Mouse (Mus musculus) lung, embryonic 16.5 days (tissue): Measurements from ENCODE around the gene Mvp. TPM values are rescaled to one million over a fixed set of nuclear protein-coding genes. Genes with fewer than 3 reads are reported as not detected.

Source experiments
- ATAC-seq: fragments of 200-750 bp; cut with Nextera tagmentation; 2 replicates; pipeline ENCODE4 v1.8.0; 2017; ENCODE audit warnings: low read depth, mild to moderate bottlenecking, moderate library complexity
- H3K27ac ChIP-seq: fragments of 300-500 bp; sonication (generic); 2 replicates; pipeline ENCODE4 v1.5.1; 2014; ENCODE audit warnings: mild to moderate bottlenecking, control low read depth, low read length
- H3K27me3 ChIP-seq: fragments of 300-500 bp; sonication (generic); 2 replicates; pipeline ENCODE4 v1.6.1; 2014; ENCODE audit warnings: low read depth, low read length, mixed read lengths; ENCODE audit not compliant: control insufficient read depth, insufficient read depth
- H3K36me3 ChIP-seq: fragments of 300-500 bp; sonication (generic); 2 replicates; pipeline ENCODE4 v1.6.1; 2014; ENCODE audit warnings: low read length; ENCODE audit not compliant: control insufficient read depth, insufficient read depth
- H3K4me1 ChIP-seq: fragments of 300-500 bp; sonication (generic); replicated peaks from 2 replicates; pipeline ENCODE4 v1.6.1; 2014; ENCODE audit warnings: low read length, mixed read lengths; ENCODE audit not compliant: control insufficient read depth, insufficient read depth
- H3K4me2 ChIP-seq: fragments of 300-500 bp; sonication (generic); 2 replicates; pipeline ENCODE4 v1.6.1; 2014; ENCODE audit warnings: low read depth, low read length, control low read depth
- H3K4me3 ChIP-seq: fragments of 300-500 bp; sonication (generic); 2 replicates; pipeline ENCODE4 v1.5.1; 2014; ENCODE audit warnings: mild to moderate bottlenecking, low read length, control low read depth
- H3K9ac ChIP-seq: fragments of 300-500 bp; sonication (generic); 2 replicates; pipeline ENCODE4 v1.6.1; 2014; ENCODE audit warnings: low read length, control low read depth
- H3K9me3 ChIP-seq: fragments of 300-500 bp; sonication (generic); 2 replicates; pipeline ENCODE4 v1.6.1; 2016; ENCODE audit warnings: low read length; ENCODE audit not compliant: control insufficient read depth
- WGBS: fragments of 180-500 bp; shearing (Covaris S2); extraction: QIAGEN DNeasy Blood & Tissue Kit; methylation state at CpG from one replicate; pipeline ENCODE4 v1.1.7; 2014; 5-methylcytosine and 5-hydroxymethylcytosine counted together
- polyA plus RNA-seq: library from polyadenylated mRNA; unstranded; fragments of >200 nt; fragmentation: Nextera tagmentation; extraction: Ambion mirVana; gene quantifications from 2 replicates; pipeline ENCODE4 v1.2.1, GENCODE M21; 2015

Gene Mvp
- polyA plus RNA-seq, 1 experiment from 2014 or later: 14.9 TPM

GRCm38 (mm10) chr7:127016481-127016485 is 1.9 kb upstream of the Mvp start, which contains the start of gene Pagr1b:
TSS of gene Pagr1b (minus strand) at chr7:127016484.
- Histone ChIP-seq H3K36me3 (peaks cover 5% of the 10 kb centered on the region; the same call in 1 of the 2 replicates), H3K27me3 (no peaks in the 10 kb centered on the region), H3K4me2 (peak within 1 kb of the TSS; percentile 80), H3K9ac (peak within 1 kb of the TSS; percentile 77), H3K4me1 (peaks cover 55% of the 10 kb centered on the region), H3K4me3 (peak within 1 kb of the TSS; percentile 59), H3K27ac (peak within 1 kb of the TSS; percentile 98), H3K9me3 (no peaks in the 10 kb centered on the region)
- ATAC-seq: no peak

GRCm38 (mm10) chr7:127016081-127016480 is 1.7 kb upstream of the Mvp start:
- H3K27me3 ChIP-seq: no peaks in the 10 kb centered on the region
- H3K4me2 ChIP-seq: peak overlapping the region; percentile 80
- peaks cover 53% of the 10 kb centered on the region for H3K4me1 ChIP-seq
- peak overlapping the region; percentile 98 for H3K27ac ChIP-seq
- WGBS: under 1% methylated on average over 10 of the region's 10 CpGs
- H3K4me3 ChIP-seq: peak overlapping the region; percentile 59
- peak overlapping the region; percentile 77 for H3K9ac ChIP-seq
- H3K36me3 ChIP-seq: peaks cover 5% of the 10 kb centered on the region; the same call in 1 of the 2 replicates
- H3K9me3 ChIP-seq: no peaks in the 10 kb centered on the region
- ATAC-seq: peak; percentile 15; the same call in 1 of the 2 replicates

DNA sequence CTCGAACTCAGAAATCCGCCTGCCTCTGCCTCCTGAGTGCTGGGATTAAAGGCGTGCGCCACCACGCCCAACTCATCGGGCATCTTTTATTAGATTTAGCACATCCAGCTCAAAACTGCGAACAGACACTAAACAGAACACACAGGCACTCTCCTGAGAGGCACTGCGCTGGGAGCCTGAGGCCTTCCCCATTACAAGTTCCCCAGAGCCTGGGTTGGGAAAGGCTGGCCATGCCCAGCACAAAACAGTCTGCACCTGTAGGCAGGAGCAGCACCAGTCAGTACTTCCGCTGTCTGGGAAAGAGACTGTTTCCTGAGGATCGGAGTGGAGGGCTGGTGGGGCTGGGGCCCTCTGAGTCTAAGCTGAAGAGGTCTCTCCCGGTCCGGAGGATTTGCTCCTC is 572 bp upstream of the Mvp start:
- Histone ChIP-seq H3K9ac (no peak overlapping the region), H3K4me1 (peaks cover 45% of the 10 kb centered on the region), H3K4me2 (peak overlapping the region; percentile 72), H3K27me3 (no peaks in the 10 kb centered on the region), H3K27ac (no peak overlapping the region), H3K4me3 (no peak overlapping the region), H3K9me3 (no peaks in the 10 kb centered on the region), H3K36me3 (peaks cover 5% of the 10 kb centered on the region; the same call in 1 of the 2 replicates)
- 91% methylated on average over 12 of the region's 12 CpGs for WGBS
- ATAC-seq: no peak

DNA sequence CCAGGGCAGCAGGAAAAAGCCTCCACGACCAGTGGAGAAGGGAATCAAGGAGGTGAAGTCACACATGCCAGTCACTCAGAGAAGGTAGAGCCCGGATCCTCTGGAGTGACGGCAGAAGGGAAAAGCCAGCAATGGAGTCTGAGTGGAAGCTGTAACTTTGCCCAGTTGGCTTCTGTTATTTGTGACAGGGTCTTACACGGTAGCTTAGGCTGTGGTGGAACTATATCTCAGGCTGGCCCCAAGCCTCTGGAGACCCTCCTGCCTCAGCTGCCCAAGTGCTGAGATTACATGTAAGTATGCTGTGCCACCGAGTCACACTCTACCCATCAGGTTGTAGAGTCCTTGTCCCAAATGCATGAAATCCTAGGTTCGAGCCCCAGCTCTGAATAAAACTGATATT is 1.0 kb downstream of the Mvp start:
- Histone ChIP-seq H3K9me3 (no peaks in the 10 kb centered on the region), H3K4me3 (no peak overlapping the region), H3K9ac (no peak overlapping the region), H3K27me3 (no peaks in the 10 kb centered on the region), H3K4me2 (no peak overlapping the region), H3K4me1 (peaks cover 39% of the 10 kb centered on the region), H3K36me3 (peaks cover 5% of the 10 kb centered on the region; the same call in 1 of the 2 replicates), H3K27ac (no peak overlapping the region)
- WGBS: 92% methylated on average over 6 of the region's 6 CpGs
- no peak for ATAC-seq

DNA sequence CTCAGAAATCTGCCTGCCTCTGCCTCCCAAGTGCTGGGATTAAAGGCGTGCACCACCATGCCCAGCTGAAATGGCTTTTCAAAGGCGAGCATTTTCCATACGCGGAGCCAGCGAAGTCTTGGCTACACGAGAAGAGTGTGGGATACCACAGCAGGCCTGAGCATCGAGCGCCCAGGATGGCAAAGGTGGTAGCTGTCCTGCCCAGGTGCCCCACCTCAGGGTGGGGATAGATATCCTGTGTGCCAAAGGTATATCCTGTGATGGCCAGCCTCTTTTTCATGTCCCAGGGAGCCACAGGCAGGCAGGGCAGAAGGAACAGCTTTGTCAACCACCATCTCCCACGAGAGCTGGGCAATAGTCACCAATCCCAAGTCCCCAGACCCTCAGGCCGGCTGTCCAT is 1.6 kb downstream of the Mvp start:
- Histone ChIP-seq H3K27me3 (no peaks in the 10 kb centered on the region), H3K4me1 (peaks cover 35% of the 10 kb centered on the region), H3K9ac (no peak overlapping the region), H3K4me3 (no peak overlapping the region), H3K4me2 (no peak overlapping the region), H3K9me3 (no peaks in the 10 kb centered on the region), H3K36me3 (peaks cover 5% of the 10 kb centered on the region; the same call in 1 of the 2 replicates), H3K27ac (no peak overlapping the region)
- ATAC-seq: no peak
- 93% methylated on average over 10 of the region's 10 CpGs for WGBS

- Histone ChIP-seq H3K4me3 (no peak overlapping the region), H3K27ac (no peak overlapping the region), H3K36me3 (peaks cover 5% of the 10 kb centered on the region; the same call in 1 of the 2 replicates), H3K9me3 (no peaks in the 10 kb centered on the region), H3K9ac (no peak overlapping the region), H3K4me1 (peaks cover 32% of the 10 kb centered on the region), H3K27me3 (no peaks in the 10 kb centered on the region), H3K4me2 (no peak overlapping the region)
- WGBS: 79% methylated on average over 6 of the region's 6 CpGs
- no peak for ATAC-seq
Measured at GRCm38 (mm10) chr7:127012374-127012773, 2.0 kb downstream of the Mvp start.

GRCm38 (mm10) chr7:127011717-127012116 is 2.7 kb downstream of the Mvp start:
- no peaks in the 10 kb centered on the region for H3K27me3 ChIP-seq
- WGBS: 68% methylated on average over 2 of the region's 2 CpGs
- no peak overlapping the region for H3K27ac ChIP-seq
- peaks cover 5% of the 10 kb centered on the region; the same call in 1 of the 2 replicates for H3K36me3 ChIP-seq
- no peak for ATAC-seq
- H3K4me1 ChIP-seq: peaks cover 32% of the 10 kb centered on the region
- H3K4me2 ChIP-seq: no peak overlapping the region
- no peaks in the 10 kb centered on the region for H3K9me3 ChIP-seq
- H3K9ac ChIP-seq: no peak overlapping the region
- H3K4me3 ChIP-seq: no peak overlapping the region

- no peak overlapping the region for H3K27ac ChIP-seq
- H3K9ac ChIP-seq: no peak overlapping the region
- H3K27me3 ChIP-seq: no peaks in the 10 kb centered on the region
- WGBS: 95% methylated on average over 2 of the region's 2 CpGs
- H3K4me1 ChIP-seq: peaks cover 32% of the 10 kb centered on the region
- H3K36me3 ChIP-seq: peaks cover 5% of the 10 kb centered on the region; the same call in 1 of the 2 replicates
- ATAC-seq: no peak
- H3K4me3 ChIP-seq: no peak overlapping the region
- H3K4me2 ChIP-seq: no peak overlapping the region
- no peaks in the 10 kb centered on the region for H3K9me3 ChIP-seq
Measured at GRCm38 (mm10) chr7:127011051-127011450, 3.4 kb downstream of the Mvp start.

DNA sequence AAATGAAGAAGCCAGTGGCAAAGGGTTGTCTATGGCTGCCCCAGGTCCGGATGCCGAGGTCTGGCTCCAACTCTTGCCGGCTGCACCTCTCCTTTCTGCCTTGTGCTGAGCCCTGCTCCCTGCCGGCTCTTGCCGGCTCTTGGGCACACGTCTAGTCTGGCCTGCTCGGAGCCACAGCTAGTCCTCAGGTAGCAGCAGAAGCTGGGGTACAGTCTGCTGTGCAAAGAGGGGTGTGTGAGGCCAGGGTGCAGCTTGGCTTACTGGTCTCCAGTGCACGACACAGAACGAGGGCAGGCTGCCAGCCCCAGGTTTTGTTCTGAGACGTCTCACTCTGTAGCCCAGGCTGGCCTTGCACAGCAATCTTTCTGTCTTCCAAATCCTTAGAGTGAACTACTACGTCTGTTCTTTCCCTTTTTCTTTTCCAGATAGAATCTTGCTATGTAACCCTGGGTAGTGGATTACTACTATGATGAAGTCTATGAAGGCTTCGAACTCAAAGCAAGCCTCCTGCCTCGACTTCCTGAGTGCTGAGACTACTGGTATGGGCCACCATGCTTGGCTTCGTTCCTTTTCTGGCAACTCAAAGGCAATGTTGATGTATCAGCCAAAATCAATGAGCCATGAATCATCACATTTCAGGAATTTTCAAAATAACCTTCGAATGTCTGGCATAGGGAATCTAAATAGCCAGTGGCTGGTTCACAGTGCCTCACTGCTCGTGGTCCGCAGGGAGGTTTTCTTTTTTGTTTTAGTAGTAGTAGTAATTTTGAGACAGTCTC is 4.9 kb downstream of the Mvp start:
- 76% methylated on average over 17 of the region's 17 CpGs for WGBS
- Histone ChIP-seq H3K9ac (no peak overlapping the region), H3K36me3 (no peaks in the 10 kb centered on the region), H3K4me2 (no peak overlapping the region), H3K27ac (no peak overlapping the region; the same call in 1 of the 2 replicates), H3K4me1 (peaks cover 16% of the 10 kb centered on the region), H3K27me3 (no peaks in the 10 kb centered on the region), H3K4me3 (no peak overlapping the region), H3K9me3 (no peaks in the 10 kb centered on the region)
- no peak for ATAC-seq
